Comparison of ENCODE assay signal across 9 mouse cellular contexts in the genomic region with DNA sequence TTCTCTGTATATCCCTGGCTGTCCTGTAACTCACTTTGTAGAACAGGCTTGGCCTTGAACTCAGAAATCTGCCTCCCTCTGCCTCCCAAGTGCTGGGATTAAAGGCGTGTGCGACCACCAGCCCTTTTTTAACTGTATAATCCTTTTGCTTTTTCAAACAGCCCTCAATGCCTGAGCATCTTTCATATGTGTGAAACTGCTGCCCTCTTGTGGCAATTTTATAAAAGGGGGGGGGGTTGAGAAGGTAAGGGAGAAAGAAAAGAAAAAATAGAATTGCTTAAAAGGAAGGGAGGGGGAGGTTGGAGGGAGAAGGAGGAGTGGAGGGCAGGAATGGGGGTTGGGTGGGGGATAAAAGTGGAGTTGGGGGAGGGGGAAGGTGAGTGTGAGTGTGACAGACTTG. TPM values are rescaled to one million over a fixed set of nuclear protein-coding genes. Genes with fewer than 3 reads are reported as not detected.
DNase-seq lines count a peak whose midpoint lies in the region; ATAC-seq lines count a peak whose summit lies in the region.
"Had no signal": no experiment of that assay in that cellular context is flagged by ENCODE, and none has a peak within 500 bp of the region (broad histone marks: within the 10 kb centered on the region; RNA-seq: fewer than 3 reads in every experiment).

No protein-coding gene starts in this region.

- H3K4me2 ChIP-seq in liver, embryonic 12.5 days = no peak overlapping the region
- H3K4me2 ChIP-seq in hindbrain, embryonic 16.5 days (ENCODE audit: low read length) = no peak overlapping the region
- H3K4me2 ChIP-seq in stomach, embryonic 16.5 days (ENCODE audit: low read depth, low read length) = no peak overlapping the region
- H3K4me2 ChIP-seq: embryonic facial prominence, embryonic 15.5 days had no signal

- H3K4me3 ChIP-seq in liver, embryonic 12.5 days = no peak overlapping the region
- no peak overlapping the region for H3K4me3 ChIP-seq in hindbrain, embryonic 16.5 days (ENCODE audit: low read length)
- H3K4me3 ChIP-seq in stomach, embryonic 16.5 days (replicated peaks; ENCODE audit: low read length) = no peak overlapping the region
- H3K4me3 ChIP-seq: embryonic facial prominence, embryonic 15.5 days had no signal

- 4% methylated on average over 2 of the region's 2 CpGs for whole genome bisulfite sequencing in liver, embryonic 12.5 days (ENCODE audit: insufficient replicate concordance)
- WGBS in hindbrain, embryonic 16.5 days = 1% methylated on average over 2 of the region's 2 CpGs
- 2% methylated on average over 2 of the region's 2 CpGs for WGBS in stomach, embryonic 16.5 days

- DNase-seq in liver = peak; percentile 24
- DNase-seq in c-Kit-positive CD71-positive TER-119-positive erythroid progenitor cells, embryonic 14.5 days (ENCODE audit: low spot score) = peak; percentile 51
- DNase-seq in lung, postnatal 25 days (ENCODE audit: low spot score) = peak; percentile 13
- DNase-seq in spleen, postnatal 14 days (ENCODE audit: low spot score in 2 of 2) = no peak
- DNase-seq in gastrocnemius, adult 18-20 months (ENCODE audit: low spot score) = no peak

- ATAC-seq in liver, embryonic 12.5 days = no peak
- ATAC-seq in hindbrain, embryonic 16.5 days = peak; percentile 81
- peak; percentile 56; the same call in 1 of the 2 replicates for ATAC-seq in stomach, embryonic 16.5 days (ENCODE audit: insufficient read depth, low FRiP score)

- H3K27ac ChIP-seq in liver, embryonic 12.5 days = no peak overlapping the region
- no peak overlapping the region for H3K27ac ChIP-seq in hindbrain, embryonic 16.5 days (ENCODE audit: low read depth, low read length)
- H3K27ac ChIP-seq in stomach, embryonic 16.5 days (ENCODE audit: low read length) = 0 out of 2 replicates have a peak overlapping the region, but pooled peaks have one; percentile 14
- H3K27ac ChIP-seq: embryonic facial prominence, embryonic 15.5 days had no signal

- H3K27me3 ChIP-seq in liver, embryonic 12.5 days (replicated peaks) = 0 out of 2 replicates have a peak, but pooled peaks cover 3% of the 10 kb centered on the region
- no peaks in the 10 kb centered on the region for H3K27me3 ChIP-seq in hindbrain, embryonic 16.5 days (replicated peaks; ENCODE audit: control insufficient read depth, insufficient read depth, low read length)
- no peaks in the 10 kb centered on the region for H3K27me3 ChIP-seq in stomach, embryonic 16.5 days (ENCODE audit: control insufficient read depth, insufficient read depth, low read length)
- H3K27me3 ChIP-seq: embryonic facial prominence, embryonic 15.5 days had no signal

- no peaks in the 10 kb centered on the region for H3K36me3 ChIP-seq in liver, embryonic 12.5 days
- H3K36me3 ChIP-seq in hindbrain, embryonic 16.5 days (ENCODE audit: control insufficient read depth, insufficient read depth, low read length) = no peaks in the 10 kb centered on the region
- no peaks in the 10 kb centered on the region for H3K36me3 ChIP-seq in stomach, embryonic 16.5 days (ENCODE audit: control insufficient read depth, insufficient read depth, low read length)
- H3K36me3 ChIP-seq: embryonic facial prominence, embryonic 15.5 days had no signal

- H3K9me3 ChIP-seq in liver, embryonic 12.5 days (replicated peaks) = no peaks in the 10 kb centered on the region
- no peaks in the 10 kb centered on the region for H3K9me3 ChIP-seq in hindbrain, embryonic 16.5 days (ENCODE audit: control insufficient read depth, low read length)
- H3K9me3 ChIP-seq in stomach, embryonic 16.5 days (replicated peaks; ENCODE audit: control insufficient read depth, low read length) = no peaks in the 10 kb centered on the region
- H3K9me3 ChIP-seq: embryonic facial prominence, embryonic 15.5 days had no signal

- H3K9ac ChIP-seq in liver, embryonic 12.5 days = no peak overlapping the region
- no peak overlapping the region for H3K9ac ChIP-seq in hindbrain, embryonic 16.5 days (ENCODE audit: low read depth, low read length)
- H3K9ac ChIP-seq in stomach, embryonic 16.5 days (ENCODE audit: low read length) = no peak overlapping the region
- H3K9ac ChIP-seq: embryonic facial prominence, embryonic 15.5 days had no signal

- no peaks in the 10 kb centered on the region for H3K4me1 ChIP-seq in liver, embryonic 12.5 days
- H3K4me1 ChIP-seq in hindbrain, embryonic 16.5 days (ENCODE audit: control insufficient read depth, insufficient read depth, low read depth, low read length) = no peaks in the 10 kb centered on the region
- no peaks in the 10 kb centered on the region; the same call in 1 of the 2 replicates for H3K4me1 ChIP-seq in stomach, embryonic 16.5 days (ENCODE audit: control insufficient read depth, insufficient read depth, low read length)
- H3K4me1 ChIP-seq: embryonic facial prominence, embryonic 15.5 days had no signal

RNA-seq across cellular contexts. Expression of a gene that starts 1.0 kb away (rescaled TPM):
- polyA plus RNA-seq in liver, embryonic 12.5 days (2016; fragmentation: Nextera tagmentation; extraction: Ambion mirVana) = not detected in 2 replicates
- 0.89 and 1.2 TPM in 2 replicates for polyA plus RNA-seq in hindbrain, embryonic 16.5 days (2015; fragmentation: Nextera tagmentation; extraction: Ambion mirVana)
- polyA plus RNA-seq in stomach, embryonic 16.5 days (2015; fragmentation: Nextera tagmentation; extraction: Ambion mirVana) = 0.08 TPM in 1 of 2 replicates, not detected in the other
- not detected for total RNA-seq in gastrocnemius, adult 18-20 months (2021)
- polyA plus RNA-seq: embryonic facial prominence, embryonic 15.5 days had no signal

RNA-seq across cellular contexts. Expression of a gene that starts 11.2 kb away (rescaled TPM):
- polyA plus RNA-seq in liver, embryonic 12.5 days (2016; fragmentation: Nextera tagmentation; extraction: Ambion mirVana) = 14.2 TPM in 2 replicates
- 2.2 and 4.2 TPM in 2 replicates for polyA plus RNA-seq in hindbrain, embryonic 16.5 days (2015; fragmentation: Nextera tagmentation; extraction: Ambion mirVana)
- polyA plus RNA-seq in stomach, embryonic 16.5 days (2015; fragmentation: Nextera tagmentation; extraction: Ambion mirVana) = 2.8 and 3.5 TPM in 2 replicates
- total RNA-seq in gastrocnemius, adult 18-20 months (2021) = 10 to 100 TPM; 11.1 to 15.5 TPM

RNA-seq across cellular contexts. Expression of a gene that starts 26.8 kb away (rescaled TPM):
- 15.3 and 16.1 TPM in 2 replicates for polyA plus RNA-seq in liver, embryonic 12.5 days (2016; fragmentation: Nextera tagmentation; extraction: Ambion mirVana)
- polyA plus RNA-seq in hindbrain, embryonic 16.5 days (2015; fragmentation: Nextera tagmentation; extraction: Ambion mirVana) = 25.1 and 26.4 TPM in 2 replicates
- polyA plus RNA-seq in stomach, embryonic 16.5 days (2015; fragmentation: Nextera tagmentation; extraction: Ambion mirVana) = 22.0 and 22.1 TPM in 2 replicates
- total RNA-seq in gastrocnemius, adult 18-20 months (2021) = 10 to 100 TPM; 12.8 to 13.4 TPM

Comparison
In these comparisons a context has a peak if more than half of its experiments do, and no peak if none do; other contexts are left out.
1. DNase-seq: peak in liver (single experiment), c-Kit-positive CD71-positive TER-119-positive erythroid progenitor cells, embryonic 14.5 days (single experiment) and lung, postnatal 25 days (single experiment); none in spleen, postnatal 14 days (0 of 2) and gastrocnemius, adult 18-20 months (single experiment).